Mouse (Mus musculus) lung, adult 18-20 months (tissue): ENCODE measurements around the gene Fam240b.
A peak's percentile ranks its signal among the peaks of the same experiment; 100 is the strongest.

ENCODE experiments used
- DNase-seq, 2 experiments: peaks; one replicate each; pipeline ENCODE4 v3.0.0; 2022; ENCODE audit warnings: mixed read lengths in 2 of 2

Gene Fam240b

DNA sequence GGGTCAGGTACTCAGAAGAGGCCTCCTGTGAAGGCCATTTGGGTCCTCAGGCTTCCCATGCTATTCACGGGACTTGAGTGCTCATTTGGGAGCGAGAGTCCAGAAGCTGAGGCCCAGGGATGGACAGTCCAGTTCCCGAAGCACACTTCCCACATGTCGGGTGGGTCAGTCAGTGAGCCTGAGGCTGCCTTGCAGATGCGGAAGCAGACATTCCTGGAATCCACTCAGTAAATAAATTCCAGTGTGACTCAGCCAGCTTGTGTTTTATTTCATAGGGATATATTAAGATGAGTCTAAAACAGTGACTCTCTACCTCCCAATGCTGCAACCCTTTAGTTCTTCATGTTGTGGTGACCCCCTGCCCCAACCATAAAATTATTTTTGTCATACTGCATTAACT is 58.1 kb downstream of the Fam240b start:
- DNase-seq = no peak

DNA sequence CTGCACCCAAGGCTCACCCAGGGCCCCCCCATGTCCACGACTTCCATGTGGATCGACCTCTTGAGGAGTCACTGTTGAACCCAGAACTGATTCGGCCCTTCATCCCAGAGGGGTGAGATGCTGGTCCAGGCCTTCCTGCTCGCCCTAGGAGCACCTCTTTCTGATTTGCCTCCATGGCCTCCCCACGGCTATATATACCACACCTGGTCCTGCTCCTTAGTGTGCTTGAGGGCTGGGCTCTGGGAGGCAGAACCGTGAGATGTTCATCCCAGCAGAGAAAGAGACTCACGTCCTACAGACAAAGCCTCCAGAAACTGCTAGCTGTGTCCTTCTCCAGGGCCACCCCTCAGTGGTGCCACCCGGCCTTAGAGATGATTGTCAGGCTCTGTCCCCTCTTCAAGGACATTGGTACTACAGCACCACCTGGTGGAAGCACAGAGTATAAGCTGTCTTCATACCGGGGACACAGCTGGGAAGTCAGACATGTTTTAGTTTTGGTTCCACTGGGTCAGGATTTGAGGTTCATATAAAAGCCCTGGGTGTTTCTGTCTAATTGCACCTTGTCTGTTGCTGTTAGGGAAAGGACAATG is 58.6 kb downstream of the Fam240b start:
- DNase-seq = peak; percentile 55 to 71

DNA sequence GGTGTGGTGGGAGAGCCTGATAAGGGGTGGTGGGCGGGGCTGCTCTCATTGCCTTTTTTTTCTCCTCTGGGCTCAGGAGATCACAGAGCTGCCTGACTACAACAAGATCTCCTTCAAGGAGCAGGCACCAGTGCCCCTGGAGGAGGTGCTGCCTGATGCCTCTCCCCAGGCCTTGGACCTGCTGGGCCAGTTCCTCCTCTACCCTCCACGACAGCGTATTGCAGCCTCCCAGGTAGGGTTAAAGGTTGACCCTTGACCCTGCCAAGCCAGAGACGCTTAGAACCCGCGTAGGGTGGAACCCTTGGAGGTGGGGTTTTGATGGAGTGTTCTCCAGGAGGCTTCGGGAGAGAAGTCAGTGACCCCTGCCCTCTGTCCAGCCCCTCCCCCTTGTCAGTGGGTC is 59.8 kb downstream of the Fam240b start:
- DNase-seq = no peak

DNA sequence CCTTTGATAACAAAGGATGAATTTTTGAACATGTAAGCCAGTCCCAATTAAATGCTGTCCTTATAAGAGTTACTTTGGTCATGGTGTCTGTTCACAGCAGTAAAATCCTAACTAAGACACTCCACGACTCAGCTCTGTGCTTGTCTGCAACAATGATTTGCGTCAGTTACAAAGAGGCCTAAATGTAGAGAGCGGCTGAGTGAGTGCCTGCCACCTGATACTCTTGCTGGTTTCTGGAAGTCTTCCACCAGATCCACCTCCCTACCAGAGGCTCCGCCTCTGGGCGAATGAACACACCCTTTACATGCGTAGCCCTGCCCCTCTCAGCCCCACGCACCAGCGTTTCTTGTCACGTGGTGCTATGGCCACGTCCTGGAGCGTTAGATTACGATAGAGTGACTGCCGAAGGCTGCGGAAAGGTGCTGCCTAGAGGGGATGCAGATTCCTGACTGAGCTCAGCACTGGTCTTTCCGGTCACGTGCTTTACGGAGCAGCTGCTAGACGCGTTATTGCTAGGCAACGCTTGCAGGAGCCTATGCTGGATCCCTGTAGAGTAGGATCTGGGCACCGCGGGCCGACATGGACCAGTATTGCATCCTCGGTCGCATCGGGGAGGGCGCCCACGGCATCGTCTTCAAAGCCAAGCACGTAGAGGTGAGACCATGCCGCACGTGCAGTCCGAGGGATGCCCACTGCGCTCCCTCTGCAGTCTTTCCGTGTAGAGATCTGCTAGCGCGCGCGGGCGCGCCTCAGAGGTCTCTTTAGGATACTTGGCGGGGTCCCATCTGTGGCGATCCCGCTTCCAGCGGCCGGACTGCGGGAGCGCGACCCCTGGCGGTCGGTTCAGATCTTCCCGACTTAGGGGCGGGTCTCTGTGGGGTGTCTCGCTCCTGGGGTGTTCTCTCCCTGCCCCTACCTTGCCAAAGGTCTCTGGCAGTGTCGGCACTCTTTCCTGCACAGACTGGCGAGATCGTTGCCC is 65.3 kb downstream of the Fam240b start, which contains the start of gene Cdk20:
Gene Cdk20 (plus strand): TSS at position 298 of the 979 bp plus-strand sequence.
- peak; percentile 95 to 96 for DNase-seq
